In genomic region chr10:37739024-37739423, GRCm38 (mm10) we compare ENCODE assay signal across 15 mouse cellular contexts.
DNase-seq lines count a peak whose midpoint lies in the region; ATAC-seq and TF ChIP-seq lines count a peak whose summit lies in the region.
"Had no signal": no experiment of that assay in that cellular context is flagged by ENCODE, and none has a peak within 500 bp of the region (broad histone marks: within the 10 kb centered on the region; RNA-seq: fewer than 3 reads in every experiment).

No protein-coding gene starts in this region.

- H3K9ac ChIP-seq in kidney, postnatal 0 days (ENCODE audit: low read depth, low read length) = no peak overlapping the region
- no peak overlapping the region for H3K9ac ChIP-seq in midbrain, embryonic 15.5 days
- H3K9ac ChIP-seq: liver, embryonic 12.5 days; neural tube, embryonic 13.5 days had no signal

- no peak overlapping the region for H3K4me3 ChIP-seq in left cerebral cortex, adult 2 months
- H3K4me3 ChIP-seq in kidney, postnatal 0 days (replicated peaks; ENCODE audit: low read depth, low read length) = no peak overlapping the region
- H3K4me3 ChIP-seq in midbrain, embryonic 15.5 days = no peak overlapping the region
- H3K4me3 ChIP-seq: liver, embryonic 12.5 days; neural tube, embryonic 13.5 days had no signal

- 67% methylated on average over 2 of the region's 2 CpGs for WGBS in kidney, postnatal 0 days
- WGBS in midbrain, embryonic 15.5 days = 79% methylated on average over 2 of the region's 2 CpGs

- intact Hi-C loops in left cerebral cortex, postnatal 14 days (cut with DNase I) = no loop called here
- intact Hi-C loops in left cerebral cortex, adult 2 months (cut with DNase I) = no loop called here

- TF ChIP-seq CTCF in left cerebral cortex, adult 2 months (IDR thresholded peaks at IDR 0.05) = no peak
- TF ChIP-seq CTCF in kidney, postnatal 0 days (IDR thresholded peaks at IDR 0.05; ENCODE audit: low read depth) = no peak

- no peak overlapping the region for H3K4me2 ChIP-seq in kidney, postnatal 0 days (ENCODE audit: low read length)
- no peak overlapping the region for H3K4me2 ChIP-seq in midbrain, embryonic 15.5 days
- H3K4me2 ChIP-seq: liver, embryonic 12.5 days; neural tube, embryonic 13.5 days had no signal

- peak; percentile 0 to 6 for DNase-seq in frontal cortex, postnatal 36 days (ENCODE audit: low spot score in 2 of 2)
- DNase-seq in frontal cortex, adult 2 months (ENCODE audit: extremely low spot score in 1 of 2, low spot score in 1 of 2) = no peak
- DNase-seq in left cerebral cortex, postnatal 14 days (ENCODE audit: low spot score in 2 of 2) = peak; percentile 3 to 15
- no peak for DNase-seq in left cerebral cortex, adult 2 months (ENCODE audit: extremely low spot score in 1 of 2, low spot score in 2 of 2)
- peak; percentile 7 for DNase-seq in adrenal gland, postnatal 10 days
- DNase-seq in kidney, postnatal 0 days (ENCODE audit: low spot score) = peak; percentile 48
- DNase-seq in layer of hippocampus, postnatal 14 days (ENCODE audit: low spot score in 2 of 2) = no peak
- DNase-seq: B cell, adult 2 months; cerebellum, adult 11-12 months; gastrocnemius, postnatal 10 days; heart, postnatal 36 days had no signal

- no peak overlapping the region for H3K27ac ChIP-seq in left cerebral cortex, adult 2 months
- H3K27ac ChIP-seq in kidney, postnatal 0 days = no peak overlapping the region
- H3K27ac ChIP-seq in midbrain, embryonic 15.5 days = no peak overlapping the region
- H3K27ac ChIP-seq: liver, embryonic 12.5 days; neural tube, embryonic 13.5 days had no signal

- H3K36me3 ChIP-seq in kidney, postnatal 0 days (ENCODE audit: insufficient read depth, low read length) = no peaks in the 10 kb centered on the region
- H3K36me3 ChIP-seq in midbrain, embryonic 15.5 days (replicated peaks) = no peaks in the 10 kb centered on the region
- H3K36me3 ChIP-seq: liver, embryonic 12.5 days; neural tube, embryonic 13.5 days had no signal

- no peaks in the 10 kb centered on the region for H3K4me1 ChIP-seq in kidney, postnatal 0 days (replicated peaks; ENCODE audit: insufficient read depth, low read length)
- H3K4me1 ChIP-seq in midbrain, embryonic 15.5 days = no peaks in the 10 kb centered on the region
- H3K4me1 ChIP-seq: liver, embryonic 12.5 days; neural tube, embryonic 13.5 days had no signal

- H3K9me3 ChIP-seq in kidney, postnatal 0 days (replicated peaks; ENCODE audit: low read length) = no peaks in the 10 kb centered on the region
- H3K9me3 ChIP-seq in midbrain, embryonic 15.5 days = no peaks in the 10 kb centered on the region
- H3K9me3 ChIP-seq: liver, embryonic 12.5 days; neural tube, embryonic 13.5 days had no signal

- no peak for ATAC-seq in kidney, postnatal 0 days (replicated peaks; ENCODE audit: low FRiP score, low read depth)
- ATAC-seq in midbrain, embryonic 15.5 days (replicated peaks) = no peak
- ATAC-seq: forebrain, embryonic 14.5 days; liver, embryonic 12.5 days had no signal

- no peaks in the 10 kb centered on the region for H3K27me3 ChIP-seq in kidney, postnatal 0 days (ENCODE audit: insufficient read depth, low read length)
- no peaks in the 10 kb centered on the region for H3K27me3 ChIP-seq in midbrain, embryonic 15.5 days (replicated peaks)
- H3K27me3 ChIP-seq: liver, embryonic 12.5 days; neural tube, embryonic 13.5 days had no signal

Comparison
In these comparisons a context has a peak if more than half of its experiments do, and no peak if none do; other contexts are left out.
1. DNase-seq: peak in frontal cortex, postnatal 36 days (2 of 2), left cerebral cortex, postnatal 14 days (2 of 2), adrenal gland, postnatal 10 days (single experiment) and kidney, postnatal 0 days (single experiment); none in frontal cortex, adult 2 months (0 of 2), left cerebral cortex, adult 2 months (0 of 2) and layer of hippocampus, postnatal 14 days (0 of 2).